Mouse (Mus musculus) forebrain, embryonic 12.5 days (tissue): Measurements from ENCODE around the gene Psme2. TPM values are rescaled to one million over a fixed set of nuclear protein-coding genes. Genes with fewer than 3 reads are reported as not detected.
A peak's percentile ranks its signal among the peaks of the same experiment; 100 is the strongest.

Experiments used
- ATAC-seq: fragments of 200-750 bp; cut with Nextera tagmentation; 2 replicates; pipeline ENCODE4 v1.8.0; 2017; ENCODE audit warnings: moderate TSS enrichment; ENCODE audit not compliant: low FRiP score
- H3K27ac ChIP-seq: fragments of 300-500 bp; sonication (generic); 2 replicates; pipeline ENCODE4 v1.5.1; 2016; ENCODE audit warnings: mild to moderate bottlenecking
- H3K27me3 ChIP-seq: fragments of 300-500 bp; sonication (generic); 2 replicates; pipeline ENCODE4 v1.6.1; 2016; ENCODE audit warnings: mild to moderate bottlenecking
- H3K36me3 ChIP-seq: fragments of 300-500 bp; sonication (generic); replicated peaks from 2 replicates; pipeline ENCODE4 v1.6.1; 2016; ENCODE audit warnings: mild to moderate bottlenecking
- H3K4me1 ChIP-seq: fragments of 300-500 bp; sonication (generic); 2 replicates; pipeline ENCODE4 v1.6.1; 2016
- H3K4me2 ChIP-seq: fragments of 300-500 bp; sonication (generic); 2 replicates; pipeline ENCODE4 v1.6.1; 2016; ENCODE audit warnings: mild to moderate bottlenecking, moderate library complexity
- H3K4me3 ChIP-seq: fragments of 300-500 bp; sonication (generic); replicated peaks from 2 replicates; pipeline ENCODE4 v1.5.1; 2016; ENCODE audit warnings: mild to moderate bottlenecking
- H3K9ac ChIP-seq: fragments of 300-500 bp; sonication (generic); 2 replicates; pipeline ENCODE4 v1.6.1; 2016; ENCODE audit warnings: mild to moderate bottlenecking
- H3K9me3 ChIP-seq: fragments of 300-500 bp; sonication (generic); 2 replicates; pipeline ENCODE4 v1.6.1; 2016
- WGBS: fragments of 180-500 bp; shearing (Covaris S2); methylation state at CpG from one replicate; pipeline ENCODE4 v1.1.7; 2016; 5-methylcytosine and 5-hydroxymethylcytosine counted together
- polyA plus RNA-seq: library from polyadenylated mRNA; unstranded; fragments of >200 nt; fragmentation: Nextera tagmentation; extraction: Ambion mirVana; gene quantifications from 2 replicates; pipeline ENCODE4 v1.2.1, GENCODE M21; 2016

Psme2 gene
- polyA plus RNA-seq, 1 experiment from 2014 or later, result 199 TPM

GRCm38 (mm10) chr14:55589771-55590448 lies 1.0 kb downstream of the Psme2 start:
- peak overlapping the region; percentile 83 for H3K4me3 ChIP-seq
- peaks cover 34% of the 10 kb centered on the region for H3K4me1 ChIP-seq
- H3K27ac ChIP-seq, result 0 out of 2 replicates have a peak overlapping the region, but pooled peaks have one; percentile 95
- H3K36me3 ChIP-seq, result peaks cover 13% of the 10 kb centered on the region
- ATAC-seq, result no peak
- H3K9me3 ChIP-seq, result no peaks in the 10 kb centered on the region
- no peaks in the 10 kb centered on the region; the same call in 1 of the 2 replicates for H3K27me3 ChIP-seq
- H3K4me2 ChIP-seq, result peak overlapping the region; percentile 97
- WGBS, result 87% methylated on average over 11 of the region's 11 CpGs
- H3K9ac ChIP-seq, result peak overlapping the region; percentile 83

- Histone ChIP-seq H3K4me3 (no peak overlapping the region), H3K27ac (no peak overlapping the region)
These were observed 1.6 kb downstream of the Psme2 start for GRCm38 (mm10) chr14:55589271-55589670.

DNA sequence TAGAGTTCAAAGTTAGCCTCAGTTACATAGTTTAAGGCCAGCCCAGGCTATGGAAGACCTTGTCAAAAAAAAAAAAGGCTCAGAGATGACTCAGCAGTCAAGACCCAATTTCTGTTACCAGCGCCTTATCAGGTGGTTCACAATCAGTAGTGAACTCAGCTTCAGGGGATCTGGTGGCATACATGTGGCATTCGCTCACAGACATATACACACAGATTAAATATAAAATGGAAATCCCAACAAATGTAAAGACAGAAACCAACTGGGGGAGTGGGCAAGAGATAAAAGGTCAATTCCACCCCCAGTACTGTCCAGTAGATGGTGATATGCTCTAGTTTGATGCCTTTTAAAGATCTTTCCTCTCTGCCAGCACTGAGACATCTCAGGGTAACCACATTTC lies 4.8 kb downstream of the Psme2 start:
- Histone ChIP-seq H3K27ac (no peak overlapping the region), H3K9me3 (no peaks in the 10 kb centered on the region), H3K4me1 (peaks cover 19% of the 10 kb centered on the region), H3K4me3 (no peak overlapping the region), H3K4me2 (no peak overlapping the region), H3K9ac (no peak overlapping the region), H3K27me3 (peaks cover 9% of the 10 kb centered on the region; the same call in 1 of the 2 replicates), H3K36me3 (peaks cover 13% of the 10 kb centered on the region)
- WGBS, result 94% methylated on average over 2 of the region's 2 CpGs
- no peak for ATAC-seq

More at GRCm38 (mm10) chr14:55589271-55589670, 1.6 kb downstream of the Psme2 start:
- peaks cover 39% of the 10 kb centered on the region for H3K4me1 ChIP-seq
- no peak overlapping the region for H3K9ac ChIP-seq
- no peaks in the 10 kb centered on the region for H3K9me3 ChIP-seq
- peaks cover 8% of the 10 kb centered on the region for H3K36me3 ChIP-seq
- WGBS, result 95% methylated on average over 5 of the region's 5 CpGs
- H3K4me2 ChIP-seq, result no peak overlapping the region
- no peak for ATAC-seq
- H3K27me3 ChIP-seq, result peaks cover 6% of the 10 kb centered on the region; the same call in 1 of the 2 replicates

- H3K4me2 ChIP-seq, result peak overlapping the region; percentile 68; the same call in 1 of the 2 replicates
- peaks cover 9% of the 10 kb centered on the region; the same call in 1 of the 2 replicates for H3K27me3 ChIP-seq
- no peak for ATAC-seq
- H3K4me1 ChIP-seq, result peaks cover 19% of the 10 kb centered on the region
- peaks cover 18% of the 10 kb centered on the region for H3K36me3 ChIP-seq
- no peak overlapping the region for H3K27ac ChIP-seq
- no peaks in the 10 kb centered on the region for H3K9me3 ChIP-seq
- no peak overlapping the region for H3K9ac ChIP-seq
- WGBS, result 68% methylated on average over 6 of the region's 6 CpGs
- no peak overlapping the region for H3K4me3 ChIP-seq
These were observed 5.3 kb downstream of the Psme2 start for GRCm38 (mm10) chr14:55585566-55585960.

GRCm38 (mm10) chr14:55584702-55585565 lies 6.0 kb downstream of the Psme2 start, which contains the start of gene Emc9:
TSS of gene Emc9 (minus strand) at chr14:55585302.
- ATAC-seq, result peak; percentile 51
- Histone ChIP-seq H3K4me1 (peaks cover 13% of the 10 kb centered on the region), H3K27ac (no peak within 1 kb of the TSS), H3K4me3 (peak within 1 kb of the TSS; percentile 41), H3K4me2 (peak within 1 kb of the TSS; percentile 68), H3K9me3 (no peaks in the 10 kb centered on the region), H3K27me3 (peaks cover 9% of the 10 kb centered on the region; the same call in 1 of the 2 replicates), H3K9ac (peak within 1 kb of the TSS; percentile 58), H3K36me3 (peaks cover 24% of the 10 kb centered on the region)
- 3% methylated on average over 43 of the region's 43 CpGs for WGBS

GRCm38 (mm10) chr14:55584303-55584701 lies 6.6 kb downstream of the Psme2 start:
- Histone ChIP-seq H3K9me3 (no peaks in the 10 kb centered on the region), H3K27me3 (peaks cover 9% of the 10 kb centered on the region; the same call in 1 of the 2 replicates), H3K36me3 (peaks cover 24% of the 10 kb centered on the region), H3K9ac (peak overlapping the region; percentile 58), H3K4me1 (peaks cover 11% of the 10 kb centered on the region), H3K4me3 (peak overlapping the region; percentile 41), H3K27ac (no peak overlapping the region), H3K4me2 (peak overlapping the region; percentile 68)
- ATAC-seq, result no peak
- 41% methylated on average over 5 of the region's 5 CpGs for WGBS

DNA sequence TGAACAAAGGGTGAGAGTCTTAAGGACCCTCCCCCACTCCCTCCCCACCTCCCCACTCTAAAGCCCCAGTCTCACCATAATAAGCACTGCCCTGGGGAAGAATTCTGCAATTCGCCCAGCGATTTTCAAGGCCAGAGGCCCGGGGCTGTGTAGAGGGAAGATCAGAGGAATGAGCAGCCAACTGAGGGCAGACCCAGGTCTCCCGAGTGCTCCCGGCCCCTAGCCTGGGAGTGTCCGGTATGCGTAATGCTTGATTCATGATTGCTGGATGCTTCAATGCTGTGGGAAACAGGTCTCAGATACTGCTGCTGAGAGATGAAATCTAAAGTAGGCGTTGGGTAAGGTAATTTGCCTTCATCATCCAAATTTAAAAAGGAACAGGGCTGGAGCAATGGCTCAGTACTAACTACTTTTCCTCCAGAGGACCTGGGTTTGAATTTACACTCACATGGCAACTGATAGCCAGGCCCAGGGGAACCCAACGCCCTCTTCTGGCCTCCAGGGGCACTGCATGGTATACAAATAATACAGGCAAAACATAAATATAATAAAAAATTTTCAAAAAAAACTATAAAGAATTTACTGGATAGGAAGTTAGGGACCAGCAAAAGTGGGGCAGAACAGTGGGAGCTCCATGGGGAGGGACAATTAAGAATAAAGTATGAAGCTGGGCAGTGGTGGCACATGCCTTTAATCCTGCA lies 8.8 kb downstream of the Psme2 start:
- Histone ChIP-seq H3K36me3 (peaks cover 18% of the 10 kb centered on the region), H3K9ac (no peak overlapping the region), H3K4me1 (peaks cover 22% of the 10 kb centered on the region), H3K9me3 (no peaks in the 10 kb centered on the region), H3K27me3 (peaks cover 9% of the 10 kb centered on the region; the same call in 1 of the 2 replicates), H3K4me2 (no peak overlapping the region), H3K27ac (no peak overlapping the region), H3K4me3 (no peak overlapping the region)
- ATAC-seq, result no peak
- WGBS, result 84% methylated on average over 9 of the region's 9 CpGs

- Histone ChIP-seq H3K9ac (no peak overlapping the region), H3K36me3 (peaks cover 18% of the 10 kb centered on the region), H3K4me3 (no peak overlapping the region), H3K27me3 (peaks cover 9% of the 10 kb centered on the region; the same call in 1 of the 2 replicates), H3K4me2 (no peak overlapping the region), H3K27ac (no peak overlapping the region), H3K9me3 (no peaks in the 10 kb centered on the region), H3K4me1 (peaks cover 22% of the 10 kb centered on the region)
- 93% methylated on average over 16 of the region's 16 CpGs for WGBS
- no peak for ATAC-seq
These were observed 10.2 kb downstream of the Psme2 start for GRCm38 (mm10) chr14:55580731-55581130.

DNA sequence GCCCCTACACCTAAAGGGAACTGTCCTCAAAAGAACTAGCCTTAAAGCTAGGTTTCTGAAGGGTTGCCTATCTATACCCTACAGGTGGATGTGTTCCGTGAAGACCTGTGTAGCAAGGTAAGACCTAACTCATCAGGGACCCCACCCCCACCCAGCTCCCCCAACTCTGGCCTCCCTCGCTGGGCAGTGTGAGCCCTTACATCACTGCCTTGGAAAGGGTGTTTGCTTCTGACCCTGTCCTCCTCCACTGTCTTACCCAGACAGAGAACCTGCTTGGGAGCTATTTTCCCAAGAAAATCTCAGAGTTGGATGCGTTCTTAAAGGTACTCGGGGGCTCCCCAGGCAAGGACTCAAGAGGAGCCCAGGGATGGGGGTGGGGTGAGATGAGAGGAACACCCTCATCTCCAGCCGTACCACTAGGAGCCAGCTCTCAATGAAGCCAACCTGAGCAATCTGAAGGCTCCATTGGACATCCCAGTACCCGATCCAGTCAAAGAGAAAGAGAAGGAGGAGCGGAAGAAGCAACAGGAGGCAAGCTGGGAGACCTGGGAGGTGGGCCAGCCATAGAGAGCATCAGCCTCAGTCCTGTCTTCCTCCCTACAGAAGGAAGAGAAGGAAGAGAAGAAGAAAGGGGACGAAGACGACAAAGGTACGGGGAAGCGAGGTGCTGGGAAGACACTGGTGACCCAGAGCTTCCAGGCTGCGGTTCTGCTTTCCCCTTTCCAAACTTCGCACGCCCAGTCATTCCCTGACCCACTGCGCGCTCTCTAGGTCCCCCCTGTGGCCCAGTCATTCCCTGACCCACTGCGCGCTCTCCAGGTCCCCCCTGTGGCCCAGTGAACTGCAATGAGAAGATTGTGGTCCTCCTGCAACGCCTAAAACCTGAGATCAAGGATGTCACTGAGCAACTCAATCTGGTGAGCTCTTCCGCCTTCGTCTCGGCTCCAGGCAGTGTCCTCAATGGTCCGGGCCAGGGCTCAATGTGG lies 11.1 kb downstream of the Psme2 start:
- Histone ChIP-seq H3K27ac (no peak overlapping the region), H3K4me3 (no peak overlapping the region), H3K9ac (no peak overlapping the region), H3K9me3 (no peaks in the 10 kb centered on the region), H3K4me2 (no peak overlapping the region), H3K36me3 (peaks cover 18% of the 10 kb centered on the region), H3K4me1 (peaks cover 15% of the 10 kb centered on the region), H3K27me3 (peaks cover 9% of the 10 kb centered on the region; the same call in 1 of the 2 replicates)
- WGBS, result 83% methylated on average over 23 of the region's 23 CpGs
- ATAC-seq, result no peak

GRCm38 (mm10) chr14:55578668-55579269 lies 12.1 kb downstream of the Psme2 start:
- no peaks in the 10 kb centered on the region; the same call in 1 of the 2 replicates for H3K27me3 ChIP-seq
- H3K4me2 ChIP-seq, result peak overlapping the region; percentile 88
- peak overlapping the region; percentile 80 for H3K27ac ChIP-seq
- H3K9ac ChIP-seq, result peak overlapping the region; percentile 86
- H3K9me3 ChIP-seq, result no peaks in the 10 kb centered on the region
- H3K4me3 ChIP-seq, result peak overlapping the region; percentile 67
- H3K4me1 ChIP-seq, result peaks cover 12% of the 10 kb centered on the region
- peak; percentile 63 for ATAC-seq
- WGBS, result 31% methylated on average over 6 of the region's 6 CpGs
- H3K36me3 ChIP-seq, result peaks cover 18% of the 10 kb centered on the region
